Mouse (Mus musculus) T-helper 17 cell (primary cell): ENCODE measurements at regions not wholly inside any gene's neighbourhood (a gene's known extent, or its start where the extent isn't known, plus 50 kb on each side); places are given as distances from the start of the nearest gene placed in this dataset.
"Not testable (repeated sequence)": the region's sequence is repeated elsewhere in the genome, so short reads cannot be mapped to it uniquely, and the experiment has no call there.

Experiments
- in situ Hi-C, 2 experiments: fragments of 300-600 bp; cut with MboI, MseI; formaldehyde crosslinking; loops; 1 replicate in 1 of 2; 2 replicates in 1 of 2; pipeline ENCODE4 v1.15.1; 2025; ENCODE audit warnings: high pct_unique_total_duplicates in 2 of 2

GRCm38 (mm10) chr7:73827549-73827948 is 87.4 kb downstream of the Fam174b start:
- in situ Hi-C loops: loop anchor here in 1 of 2 experiments (5.0 kb wide), 1 partner anchor 160 kb away; no protein-coding TSS in a partner anchor

GRCm38 (mm10) chr7:73830581-73830980 is 90.5 kb downstream of the Fam174b start:
- in situ Hi-C loops: no loop called here

- in situ Hi-C loops: no loop called here
These were observed 100.3 kb downstream of the Fam174b start for GRCm38 (mm10) chr7:73840381-73840780.

- in situ Hi-C loops: no loop called here
These were observed 112.1 kb downstream of the Fam174b start for GRCm38 (mm10) chr7:73852184-73852583.

GRCm38 (mm10) chr7:73853296-73853950 is 113.3 kb downstream of the Fam174b start:
- in situ Hi-C loops: not testable (repeated sequence)

GRCm38 (mm10) chr7:73855489-73855888 is 115.4 kb downstream of the Fam174b start:
- in situ Hi-C loops: loop anchor here in 1 of 2 experiments (5.0 kb wide), 1 partner anchor 203 kb away; no protein-coding TSS in a partner anchor

- in situ Hi-C loops: loop anchor here in 1 of 2 experiments (5.0 kb wide), 1 partner anchor 205 kb away; no protein-coding TSS in a partner anchor
These were observed 116.8 kb downstream of the Fam174b start for GRCm38 (mm10) chr7:73856908-73857307.

- in situ Hi-C loops: no loop called here
These were observed 125.0 kb downstream of the Fam174b start for GRCm38 (mm10) chr7:73865086-73865485.

- in situ Hi-C loops: no loop called here
These were observed 132.1 kb downstream of the Fam174b start for GRCm38 (mm10) chr7:73872181-73872580.

- in situ Hi-C loops: no loop called here
These were observed 132.0 kb downstream of the St8sia2 start for GRCm38 (mm10) chr7:73881252-73882042.

GRCm38 (mm10) chr7:73886152-73886551 is 127.3 kb downstream of the St8sia2 start:
- in situ Hi-C loops: no loop called here
